Mouse (Mus musculus) ovary, postnatal 36 days (tissue): ENCODE results near the gene Uchl1.
A peak's percentile ranks its signal among the peaks of the same experiment; 100 is the strongest.

ENCODE experiments used
- DNase-seq: peaks from one replicate; pipeline ENCODE4 v3.0.0; 2022; ENCODE audit warnings: low spot score, mixed read lengths

The Uchl1 gene

GRCm38 (mm10) chr5:66675983-66676382 lies at the start of gene Uchl1:
Uchl1 (plus strand) TSS chr5:66676091.
- peak; percentile 71 for DNase-seq

- DNase-seq: no peak
Measured at GRCm38 (mm10) chr5:66627805-66628204, 48.1 kb upstream of the Uchl1 start.

DNA sequence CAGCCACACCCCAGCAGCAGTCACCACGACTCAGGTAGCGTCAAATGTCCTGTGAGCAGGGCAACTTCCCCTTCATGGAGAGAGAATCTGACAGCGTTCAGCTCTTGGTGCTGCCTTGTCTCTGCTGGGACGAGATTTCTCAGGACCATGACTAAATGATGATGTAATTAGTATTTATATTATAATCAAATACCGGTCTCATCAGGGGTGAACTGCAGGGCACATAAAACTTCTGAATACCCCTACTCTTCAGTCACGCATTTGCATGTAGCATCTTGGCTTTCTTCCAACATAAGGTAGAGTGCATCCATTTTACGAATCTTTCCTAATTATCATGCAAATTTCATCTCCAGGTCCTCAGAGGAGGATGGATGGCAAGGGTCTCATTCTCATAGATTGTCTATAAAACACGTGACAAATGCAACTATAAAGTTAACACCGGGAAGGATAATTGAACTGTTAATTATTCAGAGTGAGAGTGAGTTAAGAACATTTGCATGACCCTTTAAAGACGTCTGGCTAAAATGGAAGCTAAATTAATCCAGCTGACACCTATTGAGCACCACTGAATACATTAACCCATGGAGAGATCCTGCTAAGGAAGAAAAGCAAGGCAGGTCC lies 40.3 kb upstream of the Uchl1 start:
- no peak for DNase-seq

GRCm38 (mm10) chr5:66642156-66642555 lies 33.7 kb upstream of the Uchl1 start:
- DNase-seq: no peak

DNA sequence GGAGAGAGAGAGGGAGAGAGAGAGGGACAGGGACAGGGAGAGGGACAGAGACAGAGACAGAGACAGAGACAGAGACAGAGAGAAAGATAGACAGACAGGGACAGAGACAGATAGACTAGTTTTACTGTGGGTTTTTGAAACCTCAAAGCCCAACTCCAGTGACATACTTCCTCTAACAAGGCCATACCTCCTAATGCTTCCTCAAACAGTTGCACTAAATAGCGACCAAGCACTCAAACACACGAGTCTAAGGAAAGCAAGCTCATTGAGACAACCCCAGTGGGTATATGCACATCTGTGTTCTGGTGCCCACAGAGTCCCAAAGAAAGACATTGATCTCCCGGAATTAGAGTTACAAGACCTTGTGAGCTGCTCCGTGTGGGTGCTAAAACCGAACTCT lies 32.6 kb upstream of the Uchl1 start:
- DNase-seq: no peak

DNA sequence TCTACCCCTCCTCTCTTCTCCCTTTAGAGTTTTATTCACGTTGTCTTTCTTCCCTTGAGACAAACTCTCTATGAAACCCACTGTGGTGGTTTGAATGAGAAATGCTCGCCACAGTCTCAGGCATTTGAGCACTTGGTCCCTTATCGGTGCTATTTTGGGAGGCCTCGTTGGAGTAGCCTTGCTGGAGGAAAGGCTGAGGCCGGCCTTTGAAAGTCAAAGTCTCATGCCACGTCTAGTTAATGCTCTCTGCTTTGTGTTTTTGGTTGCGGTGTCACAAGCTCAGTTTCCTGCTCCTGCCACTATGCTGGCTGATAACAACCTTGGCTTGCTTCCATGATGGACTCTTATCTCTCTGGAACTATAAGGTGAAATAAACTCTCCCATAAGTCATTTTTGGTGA lies 28.4 kb upstream of the Uchl1 start:
- no peak for DNase-seq

GRCm38 (mm10) chr5:66654220-66654619 lies 21.7 kb upstream of the Uchl1 start:
- no peak for DNase-seq

- DNase-seq: no peak
Measured at GRCm38 (mm10) chr5:66675189-66675890, 551 bp upstream of the Uchl1 start.

DNA sequence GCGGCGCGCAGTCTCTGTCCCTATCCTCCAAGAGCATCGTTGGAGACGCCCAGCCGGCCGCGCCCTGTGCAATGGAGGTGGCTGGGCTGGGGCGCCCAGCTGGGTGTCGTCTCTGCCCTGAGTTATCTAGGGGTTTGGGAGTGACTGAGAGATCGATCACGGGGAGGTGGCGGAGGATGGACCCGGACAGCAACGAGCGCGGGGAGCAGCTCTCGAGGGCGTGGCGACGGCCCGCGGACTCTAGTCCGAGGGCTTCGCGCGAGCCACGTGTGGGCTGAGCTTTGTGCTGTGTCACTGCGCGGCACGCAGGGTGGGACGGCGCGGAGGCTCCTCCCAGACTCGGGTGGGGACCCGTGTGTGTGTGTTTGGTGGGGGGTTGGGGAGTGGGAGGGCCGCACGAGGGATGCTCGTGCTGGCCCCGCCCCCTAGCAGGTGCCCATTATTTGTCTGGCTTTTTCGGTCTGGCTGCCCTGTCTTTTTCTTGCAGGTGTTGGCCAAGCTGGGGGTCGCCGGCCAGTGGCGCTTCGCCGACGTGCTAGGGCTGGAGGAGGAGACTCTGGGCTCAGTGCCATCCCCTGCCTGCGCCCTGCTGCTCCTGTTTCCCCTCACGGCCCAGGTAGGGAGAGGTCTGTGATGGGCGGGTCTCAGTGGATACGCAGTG lies 696 bp downstream of the Uchl1 start:
- peak; percentile 30 for DNase-seq

DNA sequence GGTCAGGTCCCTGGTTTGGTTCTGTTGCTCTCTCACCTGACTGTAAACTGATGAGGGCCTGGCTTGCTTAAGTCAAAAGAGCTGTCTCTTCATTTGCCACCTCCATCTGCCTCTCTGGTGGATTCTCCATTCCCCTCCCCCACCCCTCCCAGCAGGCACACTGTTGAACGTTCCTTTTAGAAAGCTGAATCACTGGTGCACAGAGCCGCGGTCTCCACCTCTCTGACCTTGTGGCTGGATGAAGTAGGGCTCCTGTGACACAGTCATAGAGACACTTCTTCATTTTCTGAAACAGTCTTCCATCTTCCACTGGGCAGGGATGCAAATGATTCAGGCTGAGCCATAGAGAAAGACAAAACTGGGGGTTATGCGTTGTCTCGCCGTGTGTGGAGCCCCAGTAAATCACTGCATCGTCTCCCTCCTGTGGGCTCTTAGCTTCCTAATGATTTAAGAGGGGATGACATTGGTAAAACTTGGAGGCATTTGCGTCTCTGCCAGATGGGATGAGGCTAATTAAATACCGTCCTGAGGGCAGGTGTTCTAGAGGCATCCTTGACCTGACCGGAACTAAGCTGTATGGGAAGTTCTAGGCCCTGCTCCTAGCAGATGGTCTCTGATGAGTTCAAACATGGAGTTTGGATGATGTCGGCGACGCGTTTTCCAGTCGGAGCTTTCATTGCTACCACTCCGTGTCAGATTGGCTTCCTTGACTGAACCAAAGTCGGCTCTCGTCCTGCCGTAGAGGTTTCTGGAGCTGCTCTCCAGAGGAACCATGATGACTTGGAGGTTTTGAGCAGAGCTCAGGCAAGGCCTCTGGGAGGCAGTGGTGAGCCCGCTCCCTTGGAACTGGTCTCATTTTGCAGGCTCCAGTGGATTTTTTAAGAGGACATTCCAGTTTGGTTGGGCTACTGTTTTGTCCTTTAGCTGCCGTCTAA lies 1.8 kb downstream of the Uchl1 start:
- DNase-seq: no peak

GRCm38 (mm10) chr5:66679222-66679621 lies 3.3 kb downstream of the Uchl1 start:
- DNase-seq: peak; percentile 50

- no peak for DNase-seq
Measured at GRCm38 (mm10) chr5:66685930-66686329, 10.0 kb downstream of the Uchl1 start.

DNA sequence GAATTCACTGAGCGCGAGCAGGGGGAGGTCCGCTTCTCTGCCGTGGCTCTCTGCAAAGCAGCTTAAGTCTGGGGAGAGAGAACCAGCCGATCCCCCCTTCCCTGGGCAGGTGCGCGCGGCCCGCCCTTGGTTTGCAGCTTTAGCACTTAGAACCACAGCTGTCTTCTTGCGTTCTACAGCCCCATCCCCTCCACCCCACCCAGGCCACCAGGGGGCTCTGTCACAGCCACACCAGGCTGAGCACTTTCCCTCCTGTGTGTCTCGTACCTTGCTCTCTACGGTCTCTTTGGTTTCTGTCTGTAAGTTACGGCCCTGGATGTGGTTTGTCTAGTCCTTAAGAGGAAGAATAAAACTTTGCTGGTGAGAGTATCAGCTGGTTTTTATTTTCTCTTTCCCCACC lies 11.0 kb downstream of the Uchl1 start:
- DNase-seq: no peak

DNA sequence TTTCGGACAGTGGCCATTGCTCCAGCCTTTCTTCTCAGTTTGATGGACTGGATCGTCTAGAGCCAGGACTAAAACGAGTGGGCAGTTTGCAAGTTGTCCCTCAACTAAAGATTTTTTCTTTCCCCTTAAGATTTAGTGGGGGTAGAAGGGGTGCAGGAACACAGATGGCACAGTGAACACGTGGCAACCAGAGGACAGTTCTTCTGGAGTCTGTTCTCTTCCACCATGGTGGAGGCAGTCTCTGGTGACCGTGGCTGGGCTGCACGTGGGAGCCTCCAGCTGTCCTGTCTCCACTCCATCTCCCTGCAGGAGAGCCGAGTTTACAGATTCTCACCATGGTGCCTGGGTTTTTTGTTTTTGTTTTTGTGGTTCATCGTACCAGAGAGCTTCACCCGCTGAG lies 11.8 kb downstream of the Uchl1 start:
- DNase-seq: no peak

DNA sequence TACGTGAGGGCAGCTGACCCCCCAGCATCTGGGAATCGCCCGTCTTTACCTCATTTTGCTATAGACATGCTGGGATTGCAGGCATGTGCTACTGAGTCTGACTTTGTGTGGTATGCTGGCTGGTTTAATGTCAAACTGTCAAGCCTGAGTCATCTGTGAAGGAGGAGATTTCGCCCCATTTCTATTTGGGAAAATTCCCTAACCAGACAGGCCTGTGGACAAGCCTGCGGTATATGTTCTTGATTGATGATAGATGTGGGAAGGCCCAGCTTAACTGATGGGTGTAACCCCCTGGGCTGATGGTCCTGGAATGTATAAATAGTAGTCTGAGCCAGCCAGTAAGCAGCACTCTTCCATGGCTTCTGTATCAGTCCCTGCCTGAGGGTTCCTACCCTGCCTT lies 12.4 kb downstream of the Uchl1 start:
- no peak for DNase-seq

GRCm38 (mm10) chr5:66689796-66690195 lies 13.9 kb downstream of the Uchl1 start:
- DNase-seq: no peak

GRCm38 (mm10) chr5:66693231-66693630 lies 17.3 kb downstream of the Uchl1 start:
- DNase-seq: no peak

DNA sequence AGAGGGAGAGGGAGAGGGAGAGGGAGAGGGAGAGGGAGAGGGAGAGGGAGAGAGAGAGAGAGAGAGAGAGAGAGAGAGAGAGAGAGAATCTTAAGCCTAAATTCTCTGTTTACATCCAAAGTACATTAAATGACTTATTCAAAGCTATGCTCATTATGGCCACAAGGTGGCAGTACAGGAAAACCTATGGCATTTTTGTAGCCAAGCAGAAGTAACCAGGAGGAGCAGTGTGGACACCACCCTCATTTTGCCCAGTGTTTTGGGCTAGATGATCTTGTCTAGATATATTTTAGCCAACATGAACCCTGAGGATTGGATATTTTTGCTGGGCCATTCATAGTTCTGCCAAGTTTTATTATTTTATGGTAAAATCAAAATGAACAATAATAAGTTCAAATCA lies 21.2 kb downstream of the Uchl1 start:
- DNase-seq: no peak

GRCm38 (mm10) chr5:66699911-66700310 lies 24.0 kb downstream of the Uchl1 start:
- DNase-seq: no peak

DNA sequence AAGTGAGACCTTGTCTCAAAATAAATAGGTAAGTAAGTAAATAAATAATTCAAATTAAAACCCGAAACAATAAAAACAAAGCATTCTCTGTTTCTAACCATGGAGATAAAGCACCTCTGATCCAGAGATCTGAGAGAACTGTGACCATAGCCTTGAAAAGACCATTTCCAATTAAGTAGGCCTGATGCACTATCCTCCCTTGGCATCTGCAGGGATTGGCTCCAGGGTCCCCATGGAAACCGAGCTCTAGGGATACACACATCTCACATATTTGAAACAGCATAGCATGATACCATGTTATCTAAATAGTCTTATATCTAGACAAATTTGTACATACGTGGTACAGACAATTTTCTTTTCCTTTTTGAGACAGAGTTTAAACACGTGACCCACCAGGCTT lies 26.1 kb downstream of the Uchl1 start:
- DNase-seq: no peak

DNA sequence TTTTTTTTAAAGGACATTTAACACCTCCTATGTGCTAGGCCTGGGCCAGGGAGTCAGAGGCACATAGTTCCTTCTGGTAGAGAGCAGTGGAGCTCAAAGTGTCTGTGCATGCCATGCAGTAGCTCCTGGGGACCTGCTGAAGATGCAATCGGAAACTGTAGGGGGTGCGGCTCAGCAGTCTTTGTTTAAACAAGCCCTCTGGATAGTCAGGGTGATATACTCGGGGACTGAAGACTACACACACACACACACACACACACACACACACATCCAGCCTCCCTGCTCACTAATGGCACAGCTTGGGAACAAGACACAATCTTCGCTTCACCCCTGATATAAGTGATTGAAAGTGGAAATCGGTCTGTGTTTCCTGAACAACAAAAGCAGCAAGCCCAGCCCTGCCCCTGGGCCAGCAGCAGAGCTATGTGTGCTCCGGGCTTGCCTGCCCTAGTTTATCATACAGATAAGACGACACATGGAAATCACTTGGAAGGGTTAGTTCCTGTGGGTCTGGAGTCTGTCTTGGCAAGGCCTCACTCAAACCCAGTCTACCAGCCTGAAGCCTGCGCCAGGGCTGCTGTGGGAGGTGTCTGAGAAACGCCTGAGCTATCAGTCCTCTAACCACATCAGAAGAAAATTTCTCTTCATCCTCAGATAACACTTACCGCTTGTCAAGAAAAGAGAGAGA lies 27.6 kb downstream of the Uchl1 start:
- DNase-seq: peak; percentile 15

DNA sequence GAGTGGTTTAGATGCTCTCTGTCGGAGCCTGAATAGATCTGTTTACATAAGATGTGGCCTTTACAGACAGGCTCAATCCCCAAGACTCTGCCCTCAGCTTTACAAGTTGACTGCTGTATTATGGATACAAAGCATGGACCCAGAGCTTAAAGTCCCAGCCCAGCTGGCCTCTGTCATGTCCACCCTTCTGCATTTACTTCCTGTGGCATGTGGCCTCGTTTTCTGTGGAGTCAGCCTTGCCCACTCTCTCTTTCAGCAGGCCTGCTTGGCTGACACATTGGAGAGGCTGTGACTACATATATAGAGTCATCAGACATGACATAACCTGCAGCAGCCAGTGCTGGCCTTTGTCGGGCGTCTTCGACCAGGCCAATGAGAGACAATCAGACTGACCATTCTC lies 32.0 kb downstream of the Uchl1 start:
- DNase-seq: no peak
